Mouse (Mus musculus) macrophage (primary cell): Measurements from ENCODE around the gene Grid2ip. TPM values are rescaled to one million over a fixed set of nuclear protein-coding genes. Genes with fewer than 3 reads are reported as not detected.

Source experiments
- H3K27ac ChIP-seq: fragments of 350-480 bp; formaldehyde crosslinking; 2 replicates; pipeline ENCODE4 v1.9.0; 2021
- H3K36me3 ChIP-seq: fragments of 350-480 bp; formaldehyde crosslinking; 2 replicates; pipeline ENCODE4 v1.9.0; 2021; ENCODE audit errors: inconsistent target
- H3K4me3 ChIP-seq: fragments of 350-480 bp; formaldehyde crosslinking; 2 replicates; pipeline ENCODE4 v1.9.0; 2021; ENCODE audit errors: inconsistent target
- H3K79me2 ChIP-seq: fragments of 350-480 bp; formaldehyde crosslinking; 2 replicates; pipeline ENCODE4 v1.9.0; 2021; ENCODE audit errors: inconsistent target
- WGBS: methylation state at CpG from one replicate; pipeline ENCODE4 v1.1.7; 2026; ENCODE audit warnings: inconsistent platforms; ENCODE audit not compliant: missing documents; 5-methylcytosine and 5-hydroxymethylcytosine counted together
- polyA plus RNA-seq: library from polyadenylated mRNA; stranded (reverse); fragments of 250-400 nt; gene quantifications from 3 replicates; pipeline ENCODE4 v1.2.4, GENCODE M21; 2018; ENCODE audit warnings: inconsistent platforms

The Grid2ip gene
- polyA plus RNA-seq, 1 experiment from 2014 or later = not detected

GRCm38 (mm10) chr5:143336559-143336958, 20.6 kb upstream of the Grid2ip start:
- no peaks in the 10 kb centered on the region for H3K79me2 ChIP-seq
- 73% methylated on average over 6 of the region's 6 CpGs for WGBS
- H3K36me3 ChIP-seq = no peaks in the 10 kb centered on the region
- H3K4me3 ChIP-seq = no peak overlapping the region
- H3K27ac ChIP-seq = no peak overlapping the region

GRCm38 (mm10) chr5:143339603-143340002, 17.5 kb upstream of the Grid2ip start:
- Histone ChIP-seq H3K27ac (no peak overlapping the region), H3K4me3 (no peak overlapping the region), H3K79me2 (no peaks in the 10 kb centered on the region), H3K36me3 (no peaks in the 10 kb centered on the region)
- 54% methylated on average over 6 of the region's 6 CpGs for WGBS

- 83% methylated on average over 8 of the region's 8 CpGs for WGBS
- H3K4me3 ChIP-seq = no peak overlapping the region
- no peaks in the 10 kb centered on the region for H3K36me3 ChIP-seq
- H3K79me2 ChIP-seq = no peaks in the 10 kb centered on the region
- H3K27ac ChIP-seq = no peak overlapping the region
Measured at GRCm38 (mm10) chr5:143346367-143346766, 10.8 kb upstream of the Grid2ip start.

- Histone ChIP-seq H3K27ac (no peak overlapping the region), H3K79me2 (no peaks in the 10 kb centered on the region), H3K4me3 (no peak overlapping the region), H3K36me3 (no peaks in the 10 kb centered on the region)
- 36% methylated on average over 5 of the region's 5 CpGs for WGBS
Measured at GRCm38 (mm10) chr5:143356017-143356416, 1.1 kb upstream of the Grid2ip start.

- no peaks in the 10 kb centered on the region for H3K36me3 ChIP-seq
- no peak overlapping the region for H3K27ac ChIP-seq
- H3K79me2 ChIP-seq = no peaks in the 10 kb centered on the region
- H3K4me3 ChIP-seq = no peak overlapping the region
- 6% methylated on average over 28 of the region's 28 CpGs for WGBS
Measured at GRCm38 (mm10) chr5:143357564-143357963, 426 bp downstream of the Grid2ip start.

- WGBS = 30% methylated on average over 7 of the region's 7 CpGs
- H3K4me3 ChIP-seq = no peak overlapping the region
- no peaks in the 10 kb centered on the region for H3K79me2 ChIP-seq
- H3K36me3 ChIP-seq = no peaks in the 10 kb centered on the region
- no peak overlapping the region for H3K27ac ChIP-seq
Measured at GRCm38 (mm10) chr5:143359263-143359662, 2.1 kb downstream of the Grid2ip start.

- no peaks in the 10 kb centered on the region for H3K79me2 ChIP-seq
- no peak overlapping the region for H3K4me3 ChIP-seq
- WGBS = 95% methylated on average over 3 of the region's 5 CpGs
- no peak overlapping the region for H3K27ac ChIP-seq
- H3K36me3 ChIP-seq = no peaks in the 10 kb centered on the region
Measured at GRCm38 (mm10) chr5:143360000-143360399, 2.9 kb downstream of the Grid2ip start.

GRCm38 (mm10) chr5:143361428-143361827, 4.3 kb downstream of the Grid2ip start:
- no peaks in the 10 kb centered on the region for H3K79me2 ChIP-seq
- 76% methylated on average over 7 of the region's 7 CpGs for WGBS
- H3K4me3 ChIP-seq = no peak overlapping the region
- no peak overlapping the region for H3K27ac ChIP-seq
- H3K36me3 ChIP-seq = no peaks in the 10 kb centered on the region

GRCm38 (mm10) chr5:143363678-143364615, 6.8 kb downstream of the Grid2ip start:
- Histone ChIP-seq H3K36me3 (no peaks in the 10 kb centered on the region), H3K79me2 (no peaks in the 10 kb centered on the region), H3K4me3 (no peak overlapping the region), H3K27ac (no peak overlapping the region)
- WGBS = 5% methylated on average over 46 of the region's 47 CpGs

- 84% methylated on average over 3 of the region's 3 CpGs for WGBS
- Histone ChIP-seq H3K27ac (no peak overlapping the region), H3K36me3 (no peaks in the 10 kb centered on the region), H3K79me2 (no peaks in the 10 kb centered on the region), H3K4me3 (no peak overlapping the region)
Measured at GRCm38 (mm10) chr5:143367931-143368330, 10.8 kb downstream of the Grid2ip start.

- H3K4me3 ChIP-seq = no peak overlapping the region
- 5% methylated on average over 36 of the region's 36 CpGs for WGBS
- H3K27ac ChIP-seq = no peak overlapping the region
- H3K36me3 ChIP-seq = no peaks in the 10 kb centered on the region
- no peaks in the 10 kb centered on the region for H3K79me2 ChIP-seq
Measured at GRCm38 (mm10) chr5:143369611-143370255, 12.6 kb downstream of the Grid2ip start.

GRCm38 (mm10) chr5:143370416-143371145, 13.4 kb downstream of the Grid2ip start:
- no peaks in the 10 kb centered on the region for H3K36me3 ChIP-seq
- H3K79me2 ChIP-seq = no peaks in the 10 kb centered on the region
- H3K4me3 ChIP-seq = no peak overlapping the region
- 36% methylated on average over 17 of the region's 17 CpGs for WGBS
- H3K27ac ChIP-seq = no peak overlapping the region

- H3K36me3 ChIP-seq = no peaks in the 10 kb centered on the region
- no peaks in the 10 kb centered on the region for H3K79me2 ChIP-seq
- WGBS = 57% methylated on average over 4 of the region's 4 CpGs
- no peak overlapping the region for H3K4me3 ChIP-seq
- no peak overlapping the region for H3K27ac ChIP-seq
Measured at GRCm38 (mm10) chr5:143371146-143371510, 14.0 kb downstream of the Grid2ip start.

GRCm38 (mm10) chr5:143372818-143373217, 15.7 kb downstream of the Grid2ip start:
- 4% methylated on average over 35 of the region's 35 CpGs for WGBS
- no peak overlapping the region for H3K27ac ChIP-seq
- H3K4me3 ChIP-seq = no peak overlapping the region
- H3K36me3 ChIP-seq = no peaks in the 10 kb centered on the region
- no peaks in the 10 kb centered on the region for H3K79me2 ChIP-seq

GRCm38 (mm10) chr5:143375242-143375641, 18.1 kb downstream of the Grid2ip start:
- 12% methylated on average over 21 of the region's 21 CpGs for WGBS
- no peak overlapping the region for H3K27ac ChIP-seq
- no peak overlapping the region for H3K4me3 ChIP-seq
- H3K36me3 ChIP-seq = no peaks in the 10 kb centered on the region
- H3K79me2 ChIP-seq = no peaks in the 10 kb centered on the region
